Mouse (Mus musculus): ENCODE data around the gene Ercc1.

DNA sequence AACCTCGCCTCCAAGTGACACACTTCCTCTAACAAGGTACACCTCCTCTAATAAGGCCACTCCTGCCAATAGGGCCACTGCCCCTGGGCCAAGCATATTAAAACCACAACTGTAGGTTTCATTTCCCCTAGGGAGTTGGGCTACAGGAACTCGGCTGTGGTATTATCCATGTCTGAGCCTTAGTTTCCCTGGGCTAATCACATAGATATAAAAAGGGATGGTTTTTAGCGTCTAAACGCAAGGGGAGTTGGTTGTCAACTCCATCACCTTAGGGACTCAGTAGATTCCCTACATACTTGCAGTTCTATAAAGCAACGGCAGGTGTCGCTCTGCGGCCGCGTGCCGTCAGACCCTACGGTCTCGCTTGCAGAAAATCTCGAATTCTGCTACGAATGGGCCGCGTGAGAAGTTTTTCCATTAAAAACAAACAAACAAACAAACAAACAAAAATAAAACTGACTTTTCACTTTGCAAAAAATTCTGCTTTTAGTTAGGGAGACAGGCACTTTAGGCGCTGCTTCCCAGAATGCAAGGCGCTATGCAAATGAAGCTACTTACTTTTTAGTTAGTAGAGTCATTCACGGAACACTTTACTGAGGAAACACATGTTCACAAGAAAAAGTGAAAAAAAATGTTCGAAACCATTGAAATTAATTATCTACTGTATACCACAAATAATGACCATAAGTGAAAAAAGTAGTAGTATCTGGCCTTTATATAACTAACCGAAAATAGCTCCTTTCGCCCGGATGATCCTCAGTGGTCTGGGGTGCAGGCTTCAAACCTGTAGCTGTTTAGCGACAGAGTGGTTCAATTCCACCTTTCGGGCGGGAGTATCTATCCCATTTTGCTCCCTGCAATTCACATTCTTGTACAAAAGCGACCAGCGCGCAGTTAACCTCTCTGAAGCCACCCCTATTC lies 43.8 kb upstream of the Ercc1 start:
- TF ChIP-seq CTCF (IDR thresholded peaks at IDR 0.05; ENCODE audit: low read depth) (peak; percentile 97), EP300 (IDR thresholded peaks at IDR 0.05; ENCODE audit: low read depth) (peak; percentile 25; the same call in 1 of the 2 replicates)
